Mouse (Mus musculus): Measurements from ENCODE around the gene Tmem165.
A peak's percentile ranks its signal among the peaks of the same experiment; 100 is the strongest.

Tmem165 gene

DNA sequence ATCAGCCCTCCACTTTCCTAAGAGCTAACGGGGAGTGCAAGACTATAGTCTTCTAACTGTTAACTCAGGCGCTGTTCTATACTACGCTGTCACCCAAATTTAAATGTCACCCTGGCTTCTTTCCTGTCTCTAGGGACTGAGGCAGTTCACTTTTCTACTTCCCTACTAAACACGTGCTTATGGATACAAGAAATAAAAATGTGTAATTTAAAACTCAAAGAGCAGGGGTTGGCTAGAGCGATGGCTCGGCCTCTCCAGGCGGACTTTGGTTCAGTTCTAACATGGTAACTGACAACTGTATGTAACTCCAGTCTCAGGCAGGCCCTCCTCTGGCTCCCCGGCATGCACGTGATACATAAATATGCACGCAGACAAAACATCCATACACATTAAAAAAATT, 60.8 kb downstream of the Tmem165 start:
- DNase-seq (ENCODE audit: low read depth, low spot score), result no peak

DNA sequence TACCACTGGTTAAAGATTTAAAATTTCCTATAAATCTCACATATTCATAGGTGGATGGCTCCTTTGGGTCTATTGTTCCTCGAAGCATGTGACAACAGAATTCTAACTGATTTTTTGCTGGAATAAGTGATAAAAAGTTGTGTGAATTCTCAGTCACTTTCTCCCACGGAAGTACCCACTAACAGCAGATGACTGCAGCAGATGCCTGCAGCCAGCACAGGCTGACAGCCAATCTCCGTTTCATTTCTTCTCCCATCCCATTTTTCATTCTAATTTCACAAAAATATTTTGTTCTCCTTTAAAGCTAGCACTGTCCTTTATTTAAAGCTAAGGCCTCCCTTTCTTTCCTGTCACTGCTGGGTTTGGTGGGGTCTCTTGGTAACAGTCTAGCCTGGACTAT, 61.7 kb downstream of the Tmem165 start:
- DNase-seq (ENCODE audit: low read depth, low spot score), result peak; percentile 64

DNA sequence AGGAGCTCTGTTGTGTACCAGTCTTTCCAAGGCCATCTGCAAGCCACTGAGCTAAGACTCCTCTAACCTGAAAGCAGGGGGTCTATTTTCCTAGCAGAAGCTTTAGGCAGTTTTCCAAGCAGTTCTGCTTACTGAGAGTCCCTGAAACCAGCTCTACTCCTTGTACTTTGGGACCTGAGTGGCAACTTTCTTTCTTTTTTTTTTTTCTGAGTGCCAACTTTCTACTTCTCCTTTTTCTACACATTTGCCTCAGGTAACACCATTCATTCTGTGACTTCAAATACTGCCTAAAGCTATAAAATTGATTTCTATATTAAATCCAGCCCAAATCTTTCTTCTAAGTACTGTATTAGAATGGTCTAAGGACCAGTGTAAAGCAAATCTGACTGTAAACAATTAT, 62.9 kb downstream of the Tmem165 start:
- no peak for DNase-seq (ENCODE audit: low read depth, low spot score)

DNA sequence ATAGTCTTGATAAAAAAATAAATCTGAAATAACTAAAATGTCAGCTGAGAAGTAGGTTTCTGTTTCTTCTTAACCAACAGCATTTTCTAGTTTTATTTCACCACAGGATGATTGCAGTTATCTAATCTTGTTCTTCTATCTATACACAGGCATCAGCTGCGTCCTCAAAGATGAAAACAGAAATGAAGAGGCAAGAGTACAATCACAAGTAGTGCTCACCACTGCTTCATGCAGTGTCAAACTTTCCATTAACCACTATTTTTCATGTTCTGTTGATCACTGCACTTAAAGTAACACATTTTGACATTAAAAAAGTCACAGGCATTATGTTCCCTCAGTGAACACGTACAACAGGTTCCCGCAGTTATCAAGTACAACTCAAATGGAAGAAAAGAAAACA, 67.3 kb downstream of the Tmem165 start:
- no peak for DNase-seq (ENCODE audit: low read depth, low spot score)

All from brain, adult 2 months (tissue).